Mouse (Mus musculus) layer of hippocampus, postnatal 10 days (tissue): ENCODE measurements at regions not wholly inside any gene's neighbourhood (a gene's known extent, or its start where the extent isn't known, plus 50 kb on each side); places are given as distances from the start of the nearest gene placed in this dataset.

Source experiments
- DNase-seq, 2 experiments: peaks; one replicate each; pipeline ENCODE4 v3.0.0; 2021; ENCODE audit warnings: low spot score in 2 of 2

- peak; percentile 40 to 53 for DNase-seq
Measured at GRCm38 (mm10) chr2:163138688-163139385, 51.2 kb upstream of the Gtsf1l start.

GRCm38 (mm10) chr2:163142762-163143388 is 55.2 kb upstream of the Gtsf1l start:
- no peak for DNase-seq

- no peak for DNase-seq
Measured at GRCm38 (mm10) chr2:163143413-163143812, 55.8 kb upstream of the Gtsf1l start.

GRCm38 (mm10) chr2:163146001-163146400 is 56.9 kb upstream of the Tox2 start:
- no peak for DNase-seq

GRCm38 (mm10) chr2:163146481-163146880 is 56.4 kb upstream of the Tox2 start:
- DNase-seq: no peak

- DNase-seq: no peak
Measured at GRCm38 (mm10) chr2:163147381-163147780, 55.5 kb upstream of the Tox2 start.

- no peak for DNase-seq
Measured at GRCm38 (mm10) chr2:163151016-163151415, 51.9 kb upstream of the Tox2 start.

GRCm38 (mm10) chr2:163152340-163153033 is 50.4 kb upstream of the Tox2 start:
- peak; percentile 81 to 85 for DNase-seq
